16 mouse cellular contexts compared by ENCODE assay signal in the genomic region with DNA sequence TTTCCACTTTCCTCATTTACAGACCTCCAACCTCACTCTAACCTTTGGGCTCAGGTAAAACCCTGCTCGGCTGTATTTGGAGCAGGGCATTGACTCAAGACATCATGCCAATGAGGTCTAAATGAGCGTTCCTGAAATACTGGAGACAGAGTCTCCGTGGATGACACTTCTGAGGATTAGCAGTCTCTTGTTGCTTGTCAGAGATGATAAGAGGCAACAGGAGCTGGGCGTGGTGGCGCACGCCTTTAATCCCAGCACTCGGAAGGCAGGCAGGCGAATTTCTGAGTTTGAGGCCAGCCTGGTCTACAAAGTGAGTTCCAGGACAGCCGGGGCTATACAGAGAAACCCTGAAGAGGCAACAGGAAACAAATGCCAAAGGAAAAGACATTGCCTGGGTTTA.
"Had no signal": no experiment of that assay in that cellular context is flagged by ENCODE, and none has a peak within 500 bp of the region (broad histone marks: within the 10 kb centered on the region; RNA-seq: fewer than 3 reads in every experiment).

No protein-coding gene starts in this region.

- H3K4me3 ChIP-seq: layer of hippocampus, adult 2 months; limb, embryonic 10.5 days; megakaryocyte, embryonic 14.5 days; midbrain, embryonic 15.5 days; neural tube, embryonic 12.5 days had no signal

- H3K9me3 ChIP-seq: limb, embryonic 10.5 days; megakaryocyte, embryonic 14.5 days; midbrain, embryonic 15.5 days; neural tube, embryonic 12.5 days had no signal

- DNase-seq: kidney, adult 18-20 months; kidney, postnatal 10 days; kidney, postnatal 4 days; lung, embryonic 14.5 days; lung, postnatal 10 days; lung, postnatal 4 days; right cerebral cortex, postnatal 4 days; spleen, adult 18-20 months; thymus, adult 18-20 months; thymus, postnatal 25 days had no signal

- H3K9ac ChIP-seq: lung, embryonic 14.5 days; midbrain, embryonic 15.5 days; neural tube, embryonic 12.5 days had no signal

- H3K27me3 ChIP-seq: midbrain, embryonic 15.5 days; neural tube, embryonic 12.5 days had no signal

- H3K4me2 ChIP-seq: lung, embryonic 14.5 days; midbrain, embryonic 11.5 days; midbrain, embryonic 15.5 days; neural tube, embryonic 12.5 days had no signal

- H3K27ac ChIP-seq: layer of hippocampus, adult 2 months; limb, embryonic 10.5 days; midbrain, embryonic 15.5 days; neural tube, embryonic 12.5 days had no signal

- H3K4me1 ChIP-seq: limb, embryonic 10.5 days; midbrain, embryonic 15.5 days; neural tube, embryonic 12.5 days had no signal

- ATAC-seq: midbrain, embryonic 15.5 days had no signal

- H3K36me3 ChIP-seq: limb, embryonic 10.5 days; midbrain, embryonic 15.5 days; neural tube, embryonic 12.5 days had no signal
